Mouse (Mus musculus): ENCODE data around the gene Olfr739. TPM values are rescaled to one million over a fixed set of nuclear protein-coding genes. Genes with fewer than 3 reads are reported as not detected.

Olfr739 gene
- polyA plus RNA-seq (2016; fragmentation: Nextera tagmentation; extraction: Ambion mirVana): not detected in 2 replicates

GRCm38 (mm10) chr14:50418326-50418725, at the start of gene Olfr739:
TSS of gene Olfr739 (plus strand) at chr14:50418626.
- no peaks in the 10 kb centered on the region for H3K36me3 ChIP-seq
- H3K4me3 ChIP-seq: no peak within 1 kb of the TSS
- no peaks in the 10 kb centered on the region for H3K4me1 ChIP-seq
- H3K27me3 ChIP-seq (ENCODE audit: insufficient read depth, poor library complexity, severe bottlenecking): no peaks in the 10 kb centered on the region
- no peaks in the 10 kb centered on the region for H3K9me3 ChIP-seq
- H3K27ac ChIP-seq: no peak within 1 kb of the TSS
- 77% methylated on average over 2 of the region's 2 CpGs for WGBS
- no peak for DNase-seq (ENCODE audit: low spot score)

GRCm38 (mm10) chr14:50380863-50381262, 37.6 kb upstream of the Olfr739 start, which contains the start of gene Olfr736:
TSS of gene Olfr736 (plus strand) at chr14:50381163.
- 80% methylated on average over 2 of the region's 2 CpGs for WGBS

GRCm38 (mm10) chr14:50407268-50407667, 11.2 kb upstream of the Olfr739 start, which contains the start of gene Olfr738:
TSS of gene Olfr738 (plus strand) at chr14:50407568.
- Histone ChIP-seq H3K36me3 (no peaks in the 10 kb centered on the region), H3K4me3 (no peak within 1 kb of the TSS), H3K9me3 (no peaks in the 10 kb centered on the region), H3K4me1 (no peaks in the 10 kb centered on the region), H3K27ac (no peak within 1 kb of the TSS), H3K27me3 (ENCODE audit: insufficient read depth, poor library complexity, severe bottlenecking) (no peaks in the 10 kb centered on the region)
- WGBS: 81% methylated on average over 1 of the region's 1 CpGs
- DNase-seq (ENCODE audit: low spot score): no peak

More at GRCm38 (mm10) chr14:50380863-50381262, 37.6 kb upstream of the Olfr739 start, which contains the start of gene Olfr736:
- no peak within 1 kb of the TSS for H3K27ac ChIP-seq
- H3K27me3 ChIP-seq (ENCODE audit: insufficient read depth, poor library complexity, severe bottlenecking): no peaks in the 10 kb centered on the region
- H3K4me1 ChIP-seq: no peaks in the 10 kb centered on the region
- no peak within 1 kb of the TSS for H3K4me3 ChIP-seq
- H3K9me3 ChIP-seq: no peaks in the 10 kb centered on the region
- DNase-seq (ENCODE audit: low spot score): no peak
- no peaks in the 10 kb centered on the region for H3K36me3 ChIP-seq

- H3K27ac ChIP-seq: no peak within 1 kb of the TSS
- 83% methylated on average over 3 of the region's 3 CpGs for WGBS
- H3K9me3 ChIP-seq: no peaks in the 10 kb centered on the region
- no peak for DNase-seq (ENCODE audit: low spot score)
- H3K4me1 ChIP-seq: no peaks in the 10 kb centered on the region
- no peaks in the 10 kb centered on the region for H3K27me3 ChIP-seq (ENCODE audit: insufficient read depth, poor library complexity, severe bottlenecking)
- no peaks in the 10 kb centered on the region for H3K36me3 ChIP-seq
- H3K4me3 ChIP-seq: no peak within 1 kb of the TSS
Observed at GRCm38 (mm10) chr14:50445245-50445644, 26.8 kb downstream of the Olfr739 start, which contains the start of gene Olfr740. TSS of gene Olfr740 (plus strand) at chr14:50445545.

GRCm38 (mm10) chr14:50472438-50472837, 54.0 kb downstream of the Olfr739 start, which contains the start of gene Olfr741:
TSS of gene Olfr741 (plus strand) at chr14:50472738.
- WGBS: 62% methylated on average over 2 of the region's 2 CpGs

More at GRCm38 (mm10) chr14:50472438-50472837, 54.0 kb downstream of the Olfr739 start, which contains the start of gene Olfr741:
- DNase-seq (ENCODE audit: low spot score): no peak
- Histone ChIP-seq H3K27me3 (ENCODE audit: insufficient read depth, poor library complexity, severe bottlenecking) (no peaks in the 10 kb centered on the region), H3K36me3 (no peaks in the 10 kb centered on the region), H3K4me1 (no peaks in the 10 kb centered on the region), H3K27ac (no peak within 1 kb of the TSS), H3K4me3 (no peak within 1 kb of the TSS), H3K9me3 (no peaks in the 10 kb centered on the region)

Other genes starting within 250 kb of the Olfr739 start
- not detected in 2 replicates for gene Olfr730, start 230.4 kb upstream of the Olfr739 start, polyA plus RNA-seq (2016; fragmentation: Nextera tagmentation; extraction: Ambion mirVana)
- not detected in 2 replicates for gene Olfr731, start 176.8 kb upstream of the Olfr739 start, polyA plus RNA-seq (2016; fragmentation: Nextera tagmentation; extraction: Ambion mirVana)
- gene Olfr732, start 134.4 kb upstream of the Olfr739 start, polyA plus RNA-seq (2016; fragmentation: Nextera tagmentation; extraction: Ambion mirVana): not detected in 2 replicates
- not detected in 2 replicates for gene Olfr733, start 117.1 kb upstream of the Olfr739 start, polyA plus RNA-seq (2016; fragmentation: Nextera tagmentation; extraction: Ambion mirVana)
- not detected in 2 replicates for gene Olfr734, start 91.9 kb upstream of the Olfr739 start, polyA plus RNA-seq (2016; fragmentation: Nextera tagmentation; extraction: Ambion mirVana)
- gene Olfr735, start 69.8 kb upstream of the Olfr739 start, polyA plus RNA-seq (2016; fragmentation: Nextera tagmentation; extraction: Ambion mirVana): not detected in 2 replicates
- not detected in 2 replicates for gene Tlr11, start 60.7 kb upstream of the Olfr739 start, polyA plus RNA-seq (2016; fragmentation: Nextera tagmentation; extraction: Ambion mirVana)
- not detected in 2 replicates for gene Olfr736, start 37.5 kb upstream of the Olfr739 start, polyA plus RNA-seq (2016; fragmentation: Nextera tagmentation; extraction: Ambion mirVana)
- gene Olfr738, start 11.1 kb upstream of the Olfr739 start, polyA plus RNA-seq (2016; fragmentation: Nextera tagmentation; extraction: Ambion mirVana): not detected in 2 replicates
- not detected in 2 replicates for gene Olfr740, start 26.9 kb downstream of the Olfr739 start, polyA plus RNA-seq (2016; fragmentation: Nextera tagmentation; extraction: Ambion mirVana)
- not detected in 2 replicates for gene Olfr741, start 54.1 kb downstream of the Olfr739 start, polyA plus RNA-seq (2016; fragmentation: Nextera tagmentation; extraction: Ambion mirVana)
- gene Olfr742, start 85.0 kb downstream of the Olfr739 start, polyA plus RNA-seq (2016; fragmentation: Nextera tagmentation; extraction: Ambion mirVana): not detected in 2 replicates
- not detected in 2 replicates for gene Olfr743, start 103.2 kb downstream of the Olfr739 start, polyA plus RNA-seq (2016; fragmentation: Nextera tagmentation; extraction: Ambion mirVana)
- not detected in 2 replicates for gene Olfr744, start 196.3 kb downstream of the Olfr739 start, polyA plus RNA-seq (2016; fragmentation: Nextera tagmentation; extraction: Ambion mirVana)
- not detected in 2 replicates for gene Olfr745, start 220.8 kb downstream of the Olfr739 start, polyA plus RNA-seq (2016; fragmentation: Nextera tagmentation; extraction: Ambion mirVana)
- not detected in 2 replicates for gene Olfr746, start 228.5 kb downstream of the Olfr739 start, polyA plus RNA-seq (2016; fragmentation: Nextera tagmentation; extraction: Ambion mirVana)

All from heart, embryonic 10.5 days (tissue).